Mouse (Mus musculus) heart, postnatal 0 days (tissue): ENCODE measurements around the gene Hdac6.

Experiments
- CTCF ChIP-seq: IDR thresholded peaks from 2 replicates; pipeline ENCODE4 v1.5.1; 2016; ENCODE audit warnings: antibody characterized with exemption, control low read depth, low read depth
- EP300 ChIP-seq: IDR thresholded peaks from 2 replicates; pipeline ENCODE4 v1.6.1; 2016; ENCODE audit warnings: antibody characterized with exemption, low read depth

DNA sequence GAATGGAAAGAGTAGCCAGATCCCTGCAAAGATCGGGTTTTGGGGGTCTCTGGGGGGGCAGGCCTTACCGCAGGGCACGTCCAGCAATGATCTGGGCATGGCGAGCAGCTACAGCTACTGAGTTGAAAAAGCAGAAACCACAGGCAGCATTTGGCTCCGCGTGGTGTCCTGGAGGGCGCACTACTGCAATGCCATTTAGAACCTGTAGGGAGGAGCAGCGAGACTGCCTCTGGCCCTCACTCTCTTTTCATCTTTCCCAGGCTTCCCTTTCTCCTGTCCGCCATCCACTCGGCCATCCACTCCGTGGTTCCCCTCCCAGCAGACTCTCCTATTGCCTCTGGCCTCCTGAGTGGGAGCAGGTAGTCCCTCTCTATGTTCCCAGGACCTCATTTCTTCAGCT, 10.8 kb downstream of the Hdac6 start:
- peak; percentile 1; the same call in 1 of the 2 replicates for TF ChIP-seq CTCF
- no peak for TF ChIP-seq EP300
